Mouse (Mus musculus) spleen, adult 2 months (tissue): ENCODE measurements around the gene Spred2. TPM values are rescaled to one million over a fixed set of nuclear protein-coding genes. Genes with fewer than 3 reads are reported as not detected.

Experiments
- DNase-seq, 2 experiments: peaks; one replicate each; pipeline versions ENCODE4 v3.0.0 to v3.0.0-alpha.2; 2012 to 2021; ENCODE audit warnings: low spot score in 2 of 2, low read depth in 1 of 2
- H3K27ac ChIP-seq: fragments of 200-500 bp; 2 replicates; pipeline ENCODE4 v1.5.1; 2012; ENCODE audit warnings: low read length, inconsistent platforms; ENCODE audit not compliant: insufficient read depth
- H3K27me3 ChIP-seq: fragments of 200-500 bp; 2 replicates; pipeline ENCODE4 v1.6.1; 2012; ENCODE audit warnings: mild to moderate bottlenecking, moderate library complexity, low read length, inconsistent platforms; ENCODE audit not compliant: control insufficient read depth, insufficient read depth
- H3K36me3 ChIP-seq: fragments of 200-500 bp; 2 replicates; pipeline ENCODE4 v1.6.1; 2012; ENCODE audit warnings: mild to moderate bottlenecking, low read length, inconsistent platforms; ENCODE audit not compliant: control insufficient read depth, insufficient read depth
- H3K4me1 ChIP-seq: fragments of 200-500 bp; 2 replicates; pipeline ENCODE4 v1.6.1; 2011; ENCODE audit warnings: inconsistent platforms; ENCODE audit not compliant: control insufficient read depth, insufficient read depth, insufficient read length
- H3K4me3 ChIP-seq: fragments of 200-500 bp; 2 replicates; pipeline ENCODE4 v1.5.1; 2011; ENCODE audit warnings: mild to moderate bottlenecking, inconsistent platforms; ENCODE audit not compliant: insufficient read depth, insufficient read length; ENCODE audit errors: extremely low read depth
- CTCF ChIP-seq: fragments of 200-500 bp; IDR thresholded peaks from 2 replicates; pipeline ENCODE4 v1.5.1; 2011; ENCODE audit warnings: mild to moderate bottlenecking, inconsistent platforms; ENCODE audit not compliant: insufficient read depth, insufficient read length, insufficient replicate concordance; ENCODE audit errors: extremely low read depth
- POLR2A ChIP-seq: fragments of 200-500 bp; IDR thresholded peaks from 2 replicates; pipeline ENCODE4 v1.6.1; 2011; ENCODE audit warnings: low read depth, low read length, inconsistent platforms
- WGBS: fragments of 180-500 bp; shearing (Covaris S2); methylation state at CpG from one replicate; pipeline ENCODE4 v1.1.7; 2018; 5-methylcytosine and 5-hydroxymethylcytosine counted together
- polyA plus RNA-seq: library from polyadenylated mRNA; depleted of rRNA; stranded (reverse); fragments of >200 nt; gene quantifications from 2 replicates; pipeline ENCODE4 v1.2.3, GENCODE M21; 2012

The Spred2 gene
- polyA plus RNA-seq, 1 experiment: 5.7 TPM

DNA sequence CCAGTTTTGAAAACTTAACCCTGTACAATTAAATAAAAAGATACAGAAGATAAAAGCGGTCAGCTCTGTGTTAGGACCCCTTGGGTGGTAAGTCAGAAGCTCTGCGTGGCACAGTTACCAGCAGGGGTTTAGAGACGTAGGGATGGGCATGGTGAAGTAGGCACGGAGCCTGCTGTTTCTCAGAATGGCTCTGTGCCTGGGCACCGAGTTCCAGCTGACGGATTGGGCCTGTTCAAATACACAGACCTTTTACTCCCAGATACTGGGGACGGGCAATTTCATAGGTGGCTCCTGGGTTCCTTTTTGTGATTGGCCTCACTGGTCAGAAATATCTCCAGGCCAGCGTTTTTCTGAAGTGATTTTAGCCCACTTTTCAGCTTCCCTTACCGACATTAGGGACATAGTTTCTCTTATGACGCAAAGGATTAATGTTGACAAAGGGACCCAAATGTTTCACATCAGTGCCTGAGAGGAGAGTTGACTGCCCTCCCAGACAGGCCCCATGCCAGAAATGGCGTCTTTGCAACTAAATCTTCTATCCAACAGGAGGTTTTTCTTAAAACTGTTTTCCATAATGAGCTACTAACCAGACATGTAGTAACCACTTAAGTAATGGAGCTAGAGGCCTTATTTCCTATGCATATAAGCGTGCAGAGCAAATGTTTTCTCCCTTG is 67.3 kb downstream of the Spred2 start:
- Histone ChIP-seq H3K4me1 (peaks cover 7% of the 10 kb centered on the region; the same call in 1 of the 2 replicates), H3K4me3 (no peak overlapping the region), H3K36me3 (no peaks in the 10 kb centered on the region), H3K27me3 (no peaks in the 10 kb centered on the region), H3K27ac (no peak overlapping the region)
- DNase-seq: no peak
- WGBS: 92% methylated on average over 12 of the region's 12 CpGs
- TF ChIP-seq CTCF: no peak
- no peak for TF ChIP-seq POLR2A

DNA sequence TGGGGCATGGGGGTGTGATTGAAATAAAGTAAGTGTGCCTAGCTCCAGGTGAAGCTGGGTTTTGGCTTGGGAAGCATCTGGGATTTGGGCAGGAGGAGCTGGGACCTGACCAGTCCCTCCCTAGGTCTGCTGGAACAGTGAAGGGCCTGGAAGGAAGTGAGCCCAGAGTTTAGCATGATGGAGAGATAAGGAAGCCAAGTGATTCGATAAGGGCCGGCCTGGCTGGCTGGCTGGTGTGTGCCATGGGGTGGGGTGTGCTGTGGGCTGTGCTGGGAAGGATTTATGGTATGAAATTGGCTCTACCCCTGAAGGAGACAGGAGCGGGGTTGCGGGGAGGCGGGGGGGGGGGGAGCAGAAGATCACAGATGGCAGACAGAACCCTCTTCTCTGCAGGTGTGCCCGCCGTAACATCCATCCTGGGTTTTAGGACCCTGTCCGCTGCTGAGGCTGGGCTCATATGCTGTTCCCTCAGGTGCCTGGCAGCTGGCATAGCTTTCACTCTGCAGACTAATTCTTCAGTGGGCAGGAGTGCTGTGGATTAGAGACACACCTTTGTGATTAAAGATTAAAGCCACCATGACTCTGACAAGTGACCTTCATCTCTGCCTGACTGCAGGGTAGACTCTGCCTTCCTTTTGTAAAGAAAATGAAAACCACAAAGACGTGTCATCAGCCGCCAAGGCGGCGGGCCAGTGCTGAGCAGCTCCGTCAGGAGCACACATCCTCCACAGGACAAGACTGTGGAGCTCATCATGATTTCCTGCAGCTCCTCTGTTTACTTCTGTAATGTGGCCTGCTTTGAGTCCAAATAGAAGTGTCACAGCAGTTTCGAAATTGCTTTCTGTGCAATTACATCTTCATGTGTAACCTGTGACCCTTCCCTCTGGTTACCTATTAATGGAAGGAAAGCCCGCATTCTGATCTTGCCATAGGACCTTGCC is 68.4 kb downstream of the Spred2 start:
- DNase-seq: no peak
- WGBS: 37% methylated on average over 13 of the region's 15 CpGs
- H3K27ac ChIP-seq: no peak overlapping the region

DNA sequence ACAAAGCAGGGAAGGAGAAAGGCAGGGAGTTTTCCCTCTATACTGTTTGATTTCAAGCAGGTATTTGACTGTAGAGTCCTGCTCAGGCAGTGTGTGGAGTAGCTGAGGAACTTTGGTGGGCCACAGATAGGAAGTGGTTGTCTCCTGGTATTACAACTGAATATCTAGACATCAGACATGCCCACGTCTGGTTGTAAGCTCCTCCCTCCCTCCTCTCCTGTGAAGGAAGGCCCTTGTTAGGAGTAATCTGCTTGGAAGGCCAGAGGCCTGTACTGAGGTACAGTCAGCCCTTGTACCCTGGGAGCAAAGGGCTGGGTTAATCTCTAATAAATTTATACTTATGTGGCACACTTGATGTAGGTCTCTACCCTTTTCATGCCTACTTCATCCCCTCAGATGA is 69.6 kb downstream of the Spred2 start:
- no peaks in the 10 kb centered on the region for H3K36me3 ChIP-seq
- no peaks in the 10 kb centered on the region for H3K27me3 ChIP-seq
- H3K4me3 ChIP-seq: no peak overlapping the region
- peaks cover 7% of the 10 kb centered on the region for H3K4me1 ChIP-seq
- H3K27ac ChIP-seq: no peak overlapping the region
- no peak for DNase-seq
- WGBS: 20% methylated on average over 1 of the region's 1 CpGs
- no peak for TF ChIP-seq CTCF
- TF ChIP-seq POLR2A: no peak

More for the DNA sequence above, 68.4 kb downstream of the Spred2 start:
- peaks cover 7% of the 10 kb centered on the region for H3K4me1 ChIP-seq
- no peak overlapping the region for H3K4me3 ChIP-seq
- H3K36me3 ChIP-seq: no peaks in the 10 kb centered on the region
- TF ChIP-seq CTCF (no peak), POLR2A (no peak)
- no peaks in the 10 kb centered on the region for H3K27me3 ChIP-seq

DNA sequence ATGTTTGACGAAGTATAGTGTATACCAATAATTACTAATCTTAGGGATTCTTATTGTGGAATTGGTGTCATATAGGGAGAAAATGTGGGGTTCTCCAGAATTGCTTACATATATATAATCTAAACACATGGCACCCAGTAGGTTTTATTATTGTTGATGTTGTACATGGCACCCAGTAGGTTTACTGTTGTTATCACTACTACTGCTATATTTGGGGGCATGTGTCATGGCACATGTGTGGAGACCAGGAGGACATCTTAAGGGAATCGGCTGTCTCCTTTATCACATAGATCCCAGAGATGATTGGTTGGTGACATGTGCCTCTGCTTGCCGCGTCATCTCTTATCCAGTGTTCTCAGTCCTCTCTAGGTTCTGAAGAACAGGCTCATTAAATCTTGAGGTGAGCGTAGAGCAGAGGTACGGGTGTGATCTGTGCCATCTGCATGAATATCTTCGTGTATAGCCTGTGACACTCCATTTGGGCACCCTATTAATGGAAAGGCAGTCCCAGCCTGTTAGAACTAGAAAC is 70.2 kb downstream of the Spred2 start:
- WGBS: 83% methylated on average over 7 of the region's 7 CpGs
- H3K4me1 ChIP-seq: peaks cover 3% of the 10 kb centered on the region
- H3K4me3 ChIP-seq: no peak overlapping the region
- H3K27me3 ChIP-seq: no peaks in the 10 kb centered on the region
- DNase-seq: no peak
- no peaks in the 10 kb centered on the region for H3K36me3 ChIP-seq
- no peak overlapping the region for H3K27ac ChIP-seq
- TF ChIP-seq POLR2A (no peak), CTCF (no peak)

DNA sequence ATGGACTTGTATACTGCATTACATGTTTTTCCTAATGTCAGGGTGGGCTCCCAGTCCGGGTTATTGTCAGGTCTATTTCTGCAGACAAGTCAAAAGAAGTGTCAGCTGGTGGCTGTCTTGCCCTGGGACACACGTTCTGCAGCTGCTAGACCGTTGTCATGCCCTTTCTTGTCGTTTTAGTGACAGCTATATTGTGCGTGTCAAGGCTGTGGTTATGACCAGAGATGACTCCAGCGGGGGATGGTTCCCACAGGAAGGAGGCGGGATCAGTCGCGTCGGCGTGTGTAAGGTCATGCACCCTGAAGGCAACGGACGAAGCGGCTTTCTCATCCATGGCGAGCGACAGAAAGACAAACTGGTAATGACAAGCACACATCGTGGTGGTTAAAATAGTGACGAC is 73.8 kb downstream of the Spred2 start:
- H3K4me1 ChIP-seq: peaks cover 2% of the 10 kb centered on the region; the same call in 1 of the 2 replicates
- no peak for TF ChIP-seq POLR2A
- TF ChIP-seq CTCF: no peak
- WGBS: 7% methylated on average over 18 of the region's 18 CpGs

DNA sequence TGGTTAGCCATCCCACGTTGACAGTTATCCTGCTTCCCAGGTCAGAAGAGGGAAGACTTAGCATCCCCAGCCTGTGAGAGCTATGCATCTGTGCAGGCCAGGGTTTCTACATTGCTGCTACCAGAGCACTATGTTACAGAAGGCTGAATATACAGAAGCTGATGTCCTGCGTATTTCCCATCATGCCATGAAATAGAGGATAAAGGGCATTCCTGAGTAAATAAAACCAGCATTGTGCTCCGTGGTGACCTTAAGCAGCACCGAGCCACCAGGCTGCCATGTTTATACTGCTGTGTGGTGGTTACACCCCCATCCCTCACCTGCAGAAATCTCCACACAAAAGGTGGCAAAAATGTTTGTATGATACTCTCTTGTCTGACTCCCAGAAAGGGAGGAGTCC is 78.7 kb downstream of the Spred2 start:
- TF ChIP-seq CTCF (no peak), POLR2A (no peak)
- Histone ChIP-seq H3K27ac (no peak overlapping the region), H3K27me3 (no peaks in the 10 kb centered on the region), H3K4me3 (no peak overlapping the region), H3K36me3 (0 out of 2 replicates have a peak, but pooled peaks cover 1% of the 10 kb centered on the region), H3K4me1 (no peaks in the 10 kb centered on the region; the same call in 1 of the 2 replicates)
- no peak for DNase-seq
- 97% methylated on average over 4 of the region's 4 CpGs for WGBS

More for the DNA sequence above, 73.8 kb downstream of the Spred2 start:
- no peak overlapping the region for H3K4me3 ChIP-seq
- H3K36me3 ChIP-seq: no peaks in the 10 kb centered on the region
- H3K27ac ChIP-seq: no peak overlapping the region; the same call in 1 of the 2 replicates
- no peaks in the 10 kb centered on the region for H3K27me3 ChIP-seq
- DNase-seq: no peak
